Comparison of ENCODE assay signal across 26 mouse cellular contexts in genomic region chr19:46955630-46956029, GRCm38 (mm10). TPM values are rescaled to one million over a fixed set of nuclear protein-coding genes. Genes with fewer than 3 reads are reported as not detected.
A peak's percentile ranks its signal among the peaks of the same experiment; 100 is the strongest.
DNase-seq lines count a peak whose midpoint lies in the region; ATAC-seq and TF ChIP-seq lines count a peak whose summit lies in the region.
"Had no signal": no experiment of that assay in that cellular context is flagged by ENCODE, and none has a peak within 500 bp of the region (broad histone marks: within the 10 kb centered on the region; RNA-seq: fewer than 3 reads in every experiment).

No protein-coding gene starts in this region.

- ATAC-seq in forebrain, postnatal 0 days = peak; percentile 78
- ATAC-seq in forebrain, embryonic 14.5 days = no peak
- ATAC-seq in midbrain, embryonic 14.5 days (ENCODE audit: low FRiP score, low TSS enrichment) = no peak
- ATAC-seq: CD4-positive, CD25-positive, alpha-beta regulatory T cell, adult 4 months; forebrain, embryonic 15.5 days had no signal

- intact Hi-C loops in heart, postnatal 25 days (cut with DNase I) = no loop called here

- DNase-seq in forebrain, postnatal 0 days = peak; percentile 67
- DNase-seq in forebrain, embryonic 14.5 days (ENCODE audit: low spot score) = no peak
- peak; percentile 8 for DNase-seq in heart, adult 11 months
- DNase-seq in heart, postnatal 25 days (ENCODE audit: low spot score) = no peak
- DNase-seq in right cerebral cortex, postnatal 10 days (ENCODE audit: low spot score in 2 of 2) = peak; percentile 69 to 72
- no peak for DNase-seq in right cerebral cortex, postnatal 4 days
- peak; percentile 66 for DNase-seq in telencephalon, adult 2 months (ENCODE audit: low read depth, low spot score)
- DNase-seq in midbrain, embryonic 14.5 days = no peak
- DNase-seq: adrenal gland, adult 2 months; adrenal gland, postnatal 10 days; adrenal gland, postnatal 25 days; cerebellum, adult 11-12 months; cerebellum, adult 2 months; cerebellum, adult 9-10 months; cerebellum, postnatal 14 days; cerebellum, postnatal 36 days; embryo, embryonic 11 days had no signal

- 0 out of 2 replicates have a peak, but pooled peaks cover under 1% of the 10 kb centered on the region for H3K36me3 ChIP-seq in forebrain, postnatal 0 days (ENCODE audit: insufficient read depth)
- H3K36me3 ChIP-seq in forebrain, embryonic 14.5 days (ENCODE audit: control insufficient read depth, insufficient read depth, low read length) = peaks cover under 1% of the 10 kb centered on the region; the same call in 1 of the 2 replicates
- H3K36me3 ChIP-seq in midbrain, embryonic 14.5 days (ENCODE audit: control insufficient read depth, insufficient read depth, low read length) = peaks cover under 1% of the 10 kb centered on the region; the same call in 1 of the 2 replicates
- H3K36me3 ChIP-seq: forebrain, embryonic 12.5 days; forebrain, embryonic 15.5 days had no signal

- H3K4me3 ChIP-seq in forebrain, postnatal 0 days (ENCODE audit: low read depth, low read length) = no peak overlapping the region
- no peak overlapping the region for H3K4me3 ChIP-seq in forebrain, embryonic 14.5 days (ENCODE audit: low read depth, low read length)
- no peak overlapping the region for H3K4me3 ChIP-seq in midbrain, embryonic 14.5 days (replicated peaks; ENCODE audit: low read depth, low read length)
- H3K4me3 ChIP-seq: embryonic facial prominence, embryonic 13.5 days; embryonic facial prominence, embryonic 15.5 days; erythroblast, embryonic 14.5 days; forebrain, embryonic 10.5 days; forebrain, embryonic 12.5 days; forebrain, embryonic 15.5 days had no signal

- H3K4me2 ChIP-seq in forebrain, postnatal 0 days (ENCODE audit: low read depth) = no peak overlapping the region
- no peak overlapping the region for H3K4me2 ChIP-seq in forebrain, embryonic 14.5 days (ENCODE audit: low read length)
- no peak overlapping the region for H3K4me2 ChIP-seq in midbrain, embryonic 14.5 days (ENCODE audit: low read length)
- H3K4me2 ChIP-seq: embryonic facial prominence, embryonic 13.5 days; embryonic facial prominence, embryonic 15.5 days; forebrain, embryonic 12.5 days; forebrain, embryonic 15.5 days had no signal

- TF ChIP-seq CTCF in forebrain, postnatal 0 days (IDR thresholded peaks at IDR 0.05; ENCODE audit: low read depth) = no peak

- H3K4me1 ChIP-seq in forebrain, postnatal 0 days (ENCODE audit: insufficient read depth) = peaks cover 12% of the 10 kb centered on the region
- peaks cover 15% of the 10 kb centered on the region for H3K4me1 ChIP-seq in forebrain, embryonic 14.5 days (ENCODE audit: control insufficient read depth, insufficient read depth, low read length)
- peaks cover 10% of the 10 kb centered on the region for H3K4me1 ChIP-seq in midbrain, embryonic 14.5 days (ENCODE audit: control insufficient read depth, insufficient read depth, low read length)

- H3K9ac ChIP-seq in forebrain, postnatal 0 days = no peak overlapping the region
- no peak overlapping the region for H3K9ac ChIP-seq in forebrain, embryonic 14.5 days (ENCODE audit: low read length)
- H3K9ac ChIP-seq in midbrain, embryonic 14.5 days (replicated peaks; ENCODE audit: low read length) = no peak overlapping the region
- H3K9ac ChIP-seq: embryonic facial prominence, embryonic 13.5 days; embryonic facial prominence, embryonic 15.5 days; forebrain, embryonic 12.5 days; forebrain, embryonic 15.5 days had no signal

- no peaks in the 10 kb centered on the region for H3K27me3 ChIP-seq in forebrain, postnatal 0 days (ENCODE audit: insufficient read depth, low read length)
- no peaks in the 10 kb centered on the region for H3K27me3 ChIP-seq in forebrain, embryonic 14.5 days (replicated peaks; ENCODE audit: control insufficient read depth, insufficient read depth, low read length)
- H3K27me3 ChIP-seq in midbrain, embryonic 14.5 days (ENCODE audit: control insufficient read depth, insufficient read depth, low read length) = no peaks in the 10 kb centered on the region
- H3K27me3 ChIP-seq: CH12.LX; embryonic facial prominence, embryonic 13.5 days; embryonic facial prominence, embryonic 15.5 days; forebrain, embryonic 12.5 days; forebrain, embryonic 15.5 days had no signal

- H3K9me3 ChIP-seq in forebrain, postnatal 0 days (ENCODE audit: low read length) = no peaks in the 10 kb centered on the region
- no peaks in the 10 kb centered on the region for H3K9me3 ChIP-seq in forebrain, embryonic 14.5 days (replicated peaks; ENCODE audit: control insufficient read depth, low read length)
- H3K9me3 ChIP-seq in midbrain, embryonic 14.5 days (ENCODE audit: control insufficient read depth, low read length) = no peaks in the 10 kb centered on the region
- H3K9me3 ChIP-seq: embryonic facial prominence, embryonic 13.5 days; embryonic facial prominence, embryonic 15.5 days; forebrain, embryonic 10.5 days; forebrain, embryonic 12.5 days; forebrain, embryonic 15.5 days; G1E had no signal

- WGBS in forebrain, postnatal 0 days = 74% methylated on average over 4 of the region's 4 CpGs
- WGBS in forebrain, embryonic 14.5 days = 97% methylated on average over 4 of the region's 4 CpGs
- 98% methylated on average over 4 of the region's 4 CpGs for WGBS in midbrain, embryonic 14.5 days

- no peak overlapping the region for H3K27ac ChIP-seq in forebrain, postnatal 0 days (ENCODE audit: low read depth, low read length)
- H3K27ac ChIP-seq in forebrain, embryonic 14.5 days (ENCODE audit: low read depth, low read length) = no peak overlapping the region
- H3K27ac ChIP-seq in midbrain, embryonic 14.5 days (replicated peaks; ENCODE audit: low read depth, low read length) = no peak overlapping the region
- H3K27ac ChIP-seq: embryonic facial prominence, embryonic 13.5 days; embryonic facial prominence, embryonic 15.5 days; forebrain, embryonic 10.5 days; forebrain, embryonic 12.5 days; forebrain, embryonic 15.5 days had no signal

RNA-seq across cellular contexts. Expression of gene Ina, which starts 58.9 kb away (rescaled TPM):
- 115 and 156 TPM in 2 replicates for total RNA-seq in forebrain, postnatal 0 days (2014; rRNA removed)
- polyA plus RNA-seq in forebrain, postnatal 0 days (2015; fragmentation: Nextera tagmentation; extraction: Ambion mirVana) = 189 and 260 TPM in 2 replicates
- polyA plus RNA-seq in forebrain, embryonic 14.5 days (2014; fragmentation: Nextera tagmentation; extraction: Ambion mirVana) = 253 and 297 TPM in 2 replicates
- total RNA-seq in heart, postnatal 25 days (2021) = not detected
- 605 and 611 TPM in 2 replicates for polyA plus RNA-seq in midbrain, embryonic 14.5 days (2014; fragmentation: Nextera tagmentation; extraction: Ambion mirVana)
- total RNA-seq: CH12.LX had no signal
- polyA plus RNA-seq: CD4-positive, CD25-positive, alpha-beta regulatory T cell, adult 4 months; erythroblast, embryonic 14.5 days; G1E had no signal

RNA-seq across cellular contexts. Expression of gene Nt5c2, which starts 59.3 kb away (rescaled TPM):
- total RNA-seq in forebrain, postnatal 0 days (2014; rRNA removed) = 51.8 and 69.5 TPM in 2 replicates
- 74.1 and 80.4 TPM in 2 replicates for polyA plus RNA-seq in forebrain, postnatal 0 days (2015; fragmentation: Nextera tagmentation; extraction: Ambion mirVana)
- polyA plus RNA-seq in forebrain, embryonic 14.5 days (2014; fragmentation: Nextera tagmentation; extraction: Ambion mirVana) = 84.2 and 86.2 TPM in 2 replicates
- 10 to 100 TPM; 65.0 to 71.7 TPM for total RNA-seq in heart, postnatal 25 days (2021)
- 89.9 and 91.1 TPM in 2 replicates for polyA plus RNA-seq in midbrain, embryonic 14.5 days (2014; fragmentation: Nextera tagmentation; extraction: Ambion mirVana)

Comparison
In these comparisons a context has a peak if more than half of its experiments do, and no peak if none do; other contexts are left out.
1. DNase-seq: peak in forebrain, postnatal 0 days (single experiment), heart, adult 11 months (single experiment), right cerebral cortex, postnatal 10 days (2 of 2) and telencephalon, adult 2 months (single experiment); none in forebrain, embryonic 14.5 days (single experiment), heart, postnatal 25 days (single experiment), right cerebral cortex, postnatal 4 days (single experiment) and midbrain, embryonic 14.5 days (single experiment).